Comparison of ENCODE assay signal across 8 mouse cellular contexts in genomic region chr17:26949051-26949577, GRCm38 (mm10). TPM values are rescaled to one million over a fixed set of nuclear protein-coding genes. Genes with fewer than 3 reads are reported as not detected.
DNase-seq lines count a peak whose midpoint lies in the region; ATAC-seq and TF ChIP-seq lines count a peak whose summit lies in the region.

No protein-coding gene starts in this region.

- no peaks in the 10 kb centered on the region for H3K27me3 ChIP-seq in liver, adult 2 months (ENCODE audit: control insufficient read depth, insufficient read depth, low read length)
- H3K27me3 ChIP-seq in MEL (ENCODE audit: control insufficient read depth in 1 of 2, insufficient read depth in 2 of 2, low read length in 2 of 2), result no peaks in the 10 kb centered on the region
- no peaks in the 10 kb centered on the region for H3K27me3 ChIP-seq in intestine, embryonic 14.5 days (replicated peaks; ENCODE audit: control insufficient read depth, insufficient read depth, low read length)
- H3K27me3 ChIP-seq in midbrain, embryonic 11.5 days (ENCODE audit: control insufficient read depth, insufficient read depth, low read length), result no peaks in the 10 kb centered on the region

- no peak for TF ChIP-seq POLR2A in liver, adult 2 months (IDR thresholded peaks at IDR 0.05; ENCODE audit: extremely low read depth, insufficient read depth, low read length)
- TF ChIP-seq POLR2A in MEL (IDR thresholded peaks at IDR 0.05; ENCODE audit: control insufficient read depth in 1 of 2, insufficient read depth in 1 of 2, low read depth in 1 of 2, low read length in 2 of 2, poor library complexity in 1 of 2), result no peak
- TF ChIP-seq POLR2A in embryonic fibroblast, embryonic 13.5 days (IDR thresholded peaks at IDR 0.05; ENCODE audit: low read depth, low read length), result no peak

- peak; percentile 14; the same call in 1 of the 2 replicates for TF ChIP-seq CTCF in liver, adult 2 months (IDR thresholded peaks at IDR 0.05; ENCODE audit: low read depth, low read length)
- peak in 2 of 3 experiments; percentile 4 to 44; a peak in 2 of 6 replicates for TF ChIP-seq CTCF in MEL (IDR thresholded peaks at IDR 0.05 in 2 of 3, conservative IDR thresholded peaks at IDR 0.05 in 1 of 3; ENCODE audit: control insufficient read depth in 1 of 3, insufficient read depth in 1 of 3, low read depth in 2 of 3, low read length in 3 of 3, poor library complexity in 1 of 3, severe bottlenecking in 1 of 3)
- no peak for TF ChIP-seq CTCF in embryonic fibroblast, embryonic 13.5 days (IDR thresholded peaks at IDR 0.05; ENCODE audit: borderline replicate concordance, insufficient read depth, low read length)

- TF ChIP-seq RAD21 in MEL (IDR thresholded peaks at IDR 0.05; ENCODE audit: low read depth, low read length), result no peak

- no peaks in the 10 kb centered on the region for H3K9me3 ChIP-seq in MEL (replicated peaks; ENCODE audit: insufficient read depth, low read length)
- no peaks in the 10 kb centered on the region for H3K9me3 ChIP-seq in intestine, embryonic 14.5 days (ENCODE audit: control insufficient read depth, low read length)
- H3K9me3 ChIP-seq in midbrain, embryonic 11.5 days (ENCODE audit: control insufficient read depth, low read length), result no peaks in the 10 kb centered on the region

- H3K4me1 ChIP-seq in liver, adult 2 months (ENCODE audit: control insufficient read depth, insufficient read depth, low read length), result peaks cover 4% of the 10 kb centered on the region; the same call in 1 of the 2 replicates
- H3K4me1 ChIP-seq in MEL (ENCODE audit: control insufficient read depth in 1 of 2, insufficient read depth in 2 of 2, low read length in 2 of 2), result peaks cover 0 to 15% of the 10 kb centered on the region in 2 experiments; a peak in 2 of 4 replicates
- peaks cover 23% of the 10 kb centered on the region for H3K4me1 ChIP-seq in embryonic fibroblast, embryonic 13.5 days (ENCODE audit: control insufficient read depth, insufficient read depth, low read length)
- H3K4me1 ChIP-seq in intestine, embryonic 14.5 days (replicated peaks; ENCODE audit: control insufficient read depth, insufficient read depth, low read length), result peaks cover 66% of the 10 kb centered on the region
- peaks cover 76% of the 10 kb centered on the region for H3K4me1 ChIP-seq in midbrain, embryonic 11.5 days (ENCODE audit: control insufficient read depth, insufficient read depth, low read length)

- ATAC-seq in intestine, embryonic 14.5 days (replicated peaks; ENCODE audit: low FRiP score, low TSS enrichment, low read depth), result peak; percentile 32
- ATAC-seq in midbrain, embryonic 11.5 days (ENCODE audit: low FRiP score), result peak; percentile 12; the same call in 1 of the 2 replicates

- H3K4me2 ChIP-seq in intestine, embryonic 14.5 days (ENCODE audit: low read length), result peak overlapping the region; percentile 97
- H3K4me2 ChIP-seq in midbrain, embryonic 11.5 days, result peak overlapping the region; percentile 100

- TF ChIP-seq EP300 in MEL (IDR thresholded peaks at IDR 0.05; ENCODE audit: low read depth in 1 of 2, low read length in 2 of 2), result no peak

- no peak overlapping the region; the same call in 1 of the 2 replicates for H3K4me3 ChIP-seq in liver, adult 2 months (ENCODE audit: insufficient read depth, low read depth, low read length)
- 0 out of 4 replicates have a peak overlapping the region, but pooled peaks of 1 of the 2 experiments have one; percentile 1 for H3K4me3 ChIP-seq in MEL (ENCODE audit: control insufficient read depth in 1 of 2, insufficient read depth in 1 of 2, low read depth in 2 of 2, low read length in 2 of 2)
- peak overlapping the region; percentile 3 for H3K4me3 ChIP-seq in embryonic fibroblast, embryonic 13.5 days (ENCODE audit: insufficient read depth, low read length)
- H3K4me3 ChIP-seq in intestine, embryonic 14.5 days (ENCODE audit: low read depth, low read length), result peak overlapping the region; percentile 68
- H3K4me3 ChIP-seq in midbrain, embryonic 11.5 days (ENCODE audit: low read depth, low read length), result peak overlapping the region; percentile 79

- DNase-seq in liver, adult 2 months (ENCODE audit: extremely low read depth, low read depth, low spot score), result no peak
- DNase-seq in liver (no peak), MEL (ENCODE audit: low read depth, low spot score) (peak; percentile 57)
- DNase-seq in intestine, embryonic 14.5 days (ENCODE audit: low spot score), result no peak
- peak; percentile 92 for DNase-seq in midbrain, embryonic 11.5 days (ENCODE audit: low spot score, missing footprints)
- no peak for DNase-seq in adrenal gland, adult 2 months
- DNase-seq in gastrocnemius, adult 8-10 months (ENCODE audit: low spot score in 2 of 2), result no peak

- no peak overlapping the region for H3K27ac ChIP-seq in liver, adult 2 months (replicated peaks; ENCODE audit: insufficient read depth, low read depth, low read length)
- no peak overlapping the region for H3K27ac ChIP-seq in MEL (ENCODE audit: control insufficient read depth, low read depth, low read length)
- no peak overlapping the region for H3K27ac ChIP-seq in embryonic fibroblast, embryonic 13.5 days (ENCODE audit: insufficient read depth, low read length)
- 0 out of 2 replicates have a peak overlapping the region, but pooled peaks have one; percentile 23 for H3K27ac ChIP-seq in intestine, embryonic 14.5 days (ENCODE audit: low read depth)
- H3K27ac ChIP-seq in midbrain, embryonic 11.5 days (ENCODE audit: low read depth, low read length), result peak overlapping the region; percentile 69

- no peaks in the 10 kb centered on the region for H3K79me2 ChIP-seq in liver, adult 2 months (ENCODE audit: control insufficient read depth, insufficient read depth, low read length)
- H3K79me2 ChIP-seq in MEL (ENCODE audit: control insufficient read depth, insufficient read depth, low read length, poor library complexity), result no peaks in the 10 kb centered on the region

- H3K36me3 ChIP-seq in liver, adult 2 months (ENCODE audit: control insufficient read depth, insufficient read depth, low read length), result no peaks in the 10 kb centered on the region
- H3K36me3 ChIP-seq in MEL (ENCODE audit: control insufficient read depth in 1 of 2, insufficient read depth in 2 of 2, low read length in 2 of 2), result peaks cover 0 to 3% of the 10 kb centered on the region in 2 experiments; a peak in 1 of 4 replicates
- H3K36me3 ChIP-seq in intestine, embryonic 14.5 days (ENCODE audit: control insufficient read depth, insufficient read depth, low read length), result no peaks in the 10 kb centered on the region
- no peaks in the 10 kb centered on the region for H3K36me3 ChIP-seq in midbrain, embryonic 11.5 days (ENCODE audit: control insufficient read depth, insufficient read depth, low read length)

- WGBS in liver, adult 2 months, result 34% methylated on average over 14 of the region's 14 CpGs
- 11% methylated on average over 13 of the region's 14 CpGs for WGBS in intestine, embryonic 14.5 days
- 5% methylated on average over 13 of the region's 14 CpGs for WGBS in midbrain, embryonic 11.5 days

- no peak overlapping the region for H3K9ac ChIP-seq in liver, adult 2 months (ENCODE audit: low read depth, low read length)
- no peak overlapping the region for H3K9ac ChIP-seq in MEL (ENCODE audit: control insufficient read depth, low read depth, low read length, poor library complexity, severe bottlenecking)
- peak overlapping the region; percentile 59 for H3K9ac ChIP-seq in intestine, embryonic 14.5 days (ENCODE audit: low read length)
- H3K9ac ChIP-seq in midbrain, embryonic 11.5 days (ENCODE audit: low read length), result peak overlapping the region; percentile 82

RNA-seq across cellular contexts. Expression of gene Syngap1, which starts 8.1 kb away (rescaled TPM):
- total RNA-seq in liver, adult 2 months (2014; rRNA removed), result 0.92 and 0.94 TPM in 2 replicates
- 1.3 and 2.3 TPM in 2 replicates for polyA plus RNA-seq in liver, adult 2 months (2012; rRNA removed)
- total RNA-seq in MEL (2012; rRNA removed), result 2.7 TPM in 2 replicates
- 10 to 100 TPM in 1 of 2 experiments, not detected in 1; 24.6 TPM for polyA plus RNA-seq in MEL (2012; ENCODE audit: insufficient read depth in 1 of 2, insufficient read length in 2 of 2, low read depth in 1 of 2, low replicate concordance in 2 of 2, missing spikeins in 1 of 2)
- polyA plus RNA-seq in embryonic fibroblast, embryonic 13.5 days (2011; ENCODE audit: insufficient read length, low read depth, missing spikeins), result 52.2 and 58.4 TPM in 2 replicates
- 2.2 and 2.4 TPM in 2 replicates for polyA plus RNA-seq in intestine, embryonic 14.5 days (2014; fragmentation: Nextera tagmentation; extraction: Ambion mirVana)
- 1.8 and 2.3 TPM in 2 replicates for polyA plus RNA-seq in midbrain, embryonic 11.5 days (2014; fragmentation: Nextera tagmentation; extraction: Ambion mirVana)
- 10 to 100 TPM; 14.3 to 21.8 TPM for total RNA-seq in adrenal gland, adult 2 months (2021)
- polyA plus RNA-seq in adrenal gland, adult 2 months (2012; rRNA removed), result 51.6 and 56.0 TPM in 2 replicates
- 1 to 10 TPM; 1.4 to 2.6 (median 1.9) TPM for total RNA-seq in gastrocnemius, adult 8-10 months (2022)

RNA-seq across cellular contexts. Expression of gene Cuta, which starts 9.7 kb away (rescaled TPM):
- total RNA-seq in liver, adult 2 months (2014; rRNA removed), result 19.6 and 21.4 TPM in 2 replicates
- polyA plus RNA-seq in liver, adult 2 months (2012; rRNA removed), result 126 and 129 TPM in 2 replicates
- 54.2 and 66.8 TPM in 2 replicates for total RNA-seq in MEL (2012; rRNA removed)
- 100 to 1,000 TPM in 1 of 2 experiments, not detected in 1; 220 TPM for polyA plus RNA-seq in MEL (2012; ENCODE audit: insufficient read depth in 1 of 2, insufficient read length in 2 of 2, low read depth in 1 of 2, low replicate concordance in 2 of 2, missing spikeins in 1 of 2)
- polyA plus RNA-seq in embryonic fibroblast, embryonic 13.5 days (2011; ENCODE audit: insufficient read length, low read depth, missing spikeins), result 80.0 and 90.5 TPM in 2 replicates
- 195 and 197 TPM in 2 replicates for polyA plus RNA-seq in intestine, embryonic 14.5 days (2014; fragmentation: Nextera tagmentation; extraction: Ambion mirVana)
- polyA plus RNA-seq in midbrain, embryonic 11.5 days (2014; fragmentation: Nextera tagmentation; extraction: Ambion mirVana), result 146 and 157 TPM in 2 replicates
- total RNA-seq in adrenal gland, adult 2 months (2021), result 100 to 1,000 TPM; 145 to 164 TPM
- polyA plus RNA-seq in adrenal gland, adult 2 months (2012; rRNA removed), result 378 and 381 TPM in 2 replicates
- total RNA-seq in gastrocnemius, adult 8-10 months (2022), result 100 to 1,000 TPM; 102 to 113 (median 108) TPM

RNA-seq across cellular contexts. Expression of gene Phf1, which starts 16.3 kb away (rescaled TPM):
- total RNA-seq in liver, adult 2 months (2014; rRNA removed), result 4.2 and 5.6 TPM in 2 replicates
- 22.0 and 35.0 TPM in 2 replicates for polyA plus RNA-seq in liver, adult 2 months (2012; rRNA removed)
- total RNA-seq in MEL (2012; rRNA removed), result 2.9 and 3.0 TPM in 2 replicates
- polyA plus RNA-seq in MEL (2012; ENCODE audit: insufficient read depth in 1 of 2, insufficient read length in 2 of 2, low read depth in 1 of 2, low replicate concordance in 2 of 2, missing spikeins in 1 of 2), result 1 to 10 TPM in 1 of 2 experiments, not detected in 1; 9.5 TPM
- 10.9 and 12.0 TPM in 2 replicates for polyA plus RNA-seq in embryonic fibroblast, embryonic 13.5 days (2011; ENCODE audit: insufficient read length, low read depth, missing spikeins)
- polyA plus RNA-seq in intestine, embryonic 14.5 days (2014; fragmentation: Nextera tagmentation; extraction: Ambion mirVana), result 6.0 and 6.4 TPM in 2 replicates
- polyA plus RNA-seq in midbrain, embryonic 11.5 days (2014; fragmentation: Nextera tagmentation; extraction: Ambion mirVana), result 3.6 and 3.7 TPM in 2 replicates
- total RNA-seq in adrenal gland, adult 2 months (2021), result 10 to 100 TPM; 35.2 to 36.4 TPM
- polyA plus RNA-seq in adrenal gland, adult 2 months (2012; rRNA removed), result 202 and 271 TPM in 2 replicates
- 10 to 100 TPM in 2 of 4 experiments, 1 to 10 TPM in 2; 7.7 to 10.7 (median 9.9) TPM for total RNA-seq in gastrocnemius, adult 8-10 months (2022)

RNA-seq across cellular contexts. Expression of gene Zbtb9, which starts 23.9 kb away (rescaled TPM):
- total RNA-seq in liver, adult 2 months (2014; rRNA removed), result 3.3 and 4.1 TPM in 2 replicates
- 3.6 and 4.6 TPM in 2 replicates for polyA plus RNA-seq in liver, adult 2 months (2012; rRNA removed)
- total RNA-seq in MEL (2012; rRNA removed), result 10.9 and 13.4 TPM in 2 replicates
- 10 to 100 TPM in 1 of 2 experiments, not detected in 1; 10.7 TPM for polyA plus RNA-seq in MEL (2012; ENCODE audit: insufficient read depth in 1 of 2, insufficient read length in 2 of 2, low read depth in 1 of 2, low replicate concordance in 2 of 2, missing spikeins in 1 of 2)
- 7.3 and 8.6 TPM in 2 replicates for polyA plus RNA-seq in embryonic fibroblast, embryonic 13.5 days (2011; ENCODE audit: insufficient read length, low read depth, missing spikeins)
- 9.8 and 12.8 TPM in 2 replicates for polyA plus RNA-seq in intestine, embryonic 14.5 days (2014; fragmentation: Nextera tagmentation; extraction: Ambion mirVana)
- polyA plus RNA-seq in midbrain, embryonic 11.5 days (2014; fragmentation: Nextera tagmentation; extraction: Ambion mirVana), result 13.4 and 13.6 TPM in 2 replicates
- 1 to 10 TPM; 4.6 to 8.7 TPM for total RNA-seq in adrenal gland, adult 2 months (2021)
- polyA plus RNA-seq in adrenal gland, adult 2 months (2012; rRNA removed), result 6.9 and 7.1 TPM in 2 replicates
- total RNA-seq in gastrocnemius, adult 8-10 months (2022), result 1 to 10 TPM; 1.1 to 1.6 (median 1.5) TPM

RNA-seq across cellular contexts. Expression of gene Kifc5b, which starts 32.2 kb away (rescaled TPM):
- total RNA-seq in liver, adult 2 months (2014; rRNA removed), result 0.47 and 0.55 TPM in 2 replicates
- polyA plus RNA-seq in liver, adult 2 months (2012; rRNA removed), result 0.45 and 0.50 TPM in 2 replicates
- total RNA-seq in MEL (2012; rRNA removed), result 10.6 and 10.8 TPM in 2 replicates
- 100 to 1,000 TPM in 1 of 2 experiments, 10 to 100 TPM in 1; 45.4 to 111 TPM for polyA plus RNA-seq in MEL (2012; ENCODE audit: insufficient read depth in 1 of 2, insufficient read length in 2 of 2, low read depth in 1 of 2, low replicate concordance in 2 of 2, missing spikeins in 1 of 2)
- 6.6 and 7.2 TPM in 2 replicates for polyA plus RNA-seq in embryonic fibroblast, embryonic 13.5 days (2011; ENCODE audit: insufficient read length, low read depth, missing spikeins)
- polyA plus RNA-seq in intestine, embryonic 14.5 days (2014; fragmentation: Nextera tagmentation; extraction: Ambion mirVana), result 5.2 and 8.1 TPM in 2 replicates
- polyA plus RNA-seq in midbrain, embryonic 11.5 days (2014; fragmentation: Nextera tagmentation; extraction: Ambion mirVana), result 3.8 and 6.4 TPM in 2 replicates
- 1 to 10 TPM; 1.0 to 1.3 TPM for total RNA-seq in adrenal gland, adult 2 months (2021)
- polyA plus RNA-seq in adrenal gland, adult 2 months (2012; rRNA removed), result 1.2 and 2.1 TPM in 2 replicates
- under 1 TPM; 0.22 to 0.83 (median 0.41) TPM for total RNA-seq in gastrocnemius, adult 8-10 months (2022)

Comparison
In these comparisons a context has a peak if more than half of its experiments do, and no peak if none do; other contexts are left out.
1. DNase-seq: peak in MEL (single experiment) and midbrain, embryonic 11.5 days (single experiment); none in liver, adult 2 months (single experiment), liver (single experiment), intestine, embryonic 14.5 days (single experiment), adrenal gland, adult 2 months (single experiment) and gastrocnemius, adult 8-10 months (0 of 2).
2. H3K27ac ChIP-seq: peak in intestine, embryonic 14.5 days (single experiment) and midbrain, embryonic 11.5 days (single experiment); none in liver, adult 2 months (single experiment), MEL (single experiment) and embryonic fibroblast, embryonic 13.5 days (single experiment).
3. H3K9ac ChIP-seq: peak in intestine, embryonic 14.5 days (single experiment) and midbrain, embryonic 11.5 days (single experiment); none in liver, adult 2 months (single experiment) and MEL (single experiment).